Mouse (Mus musculus) liver, adult 2 months (tissue): ENCODE data around the gene Htra1. TPM values are rescaled to one million over a fixed set of nuclear protein-coding genes. Genes with fewer than 3 reads are reported as not detected.

ENCODE experiments used
- DNase-seq: peaks from one replicate; pipeline ENCODE4 v3.0.0-alpha.2; 2011; ENCODE audit warnings: low read depth, low spot score; ENCODE audit errors: extremely low read depth
- H3K27ac ChIP-seq: fragments of 200-500 bp; replicated peaks from 2 replicates; pipeline ENCODE4 v1.5.1; 2012; ENCODE audit warnings: low read depth, mild to moderate bottlenecking, control low read depth, inconsistent platforms, low read length; ENCODE audit not compliant: insufficient read depth
- H3K27me3 ChIP-seq: fragments of 200-500 bp; 2 replicates; pipeline ENCODE4 v1.6.1; 2012; ENCODE audit warnings: mild to moderate bottlenecking, moderate library complexity, low read length, inconsistent platforms; ENCODE audit not compliant: control insufficient read depth, insufficient read depth
- H3K36me3 ChIP-seq: fragments of 200-500 bp; 2 replicates; pipeline ENCODE4 v1.6.1; 2012; ENCODE audit warnings: low read length, inconsistent platforms; ENCODE audit not compliant: control insufficient read depth, insufficient read depth
- H3K4me1 ChIP-seq: fragments of 200-500 bp; 2 replicates; pipeline ENCODE4 v1.6.1; 2011; ENCODE audit warnings: low read length; ENCODE audit not compliant: control insufficient read depth, insufficient read depth
- H3K4me3 ChIP-seq: fragments of 200-500 bp; 2 replicates; pipeline ENCODE4 v1.5.1; 2011; ENCODE audit warnings: low read depth, mild to moderate bottlenecking, control low read depth, low read length, moderate library complexity; ENCODE audit not compliant: insufficient read depth
- H3K79me2 ChIP-seq: fragments of 200-500 bp; 2 replicates; pipeline ENCODE4 v1.6.1; 2012; ENCODE audit warnings: inconsistent platforms, mild to moderate bottlenecking, low read length, moderate library complexity; ENCODE audit not compliant: control insufficient read depth, insufficient read depth
- H3K9ac ChIP-seq: fragments of 200-500 bp; 2 replicates; pipeline ENCODE4 v1.6.1; 2012; ENCODE audit warnings: low read depth, mild to moderate bottlenecking, control low read depth, inconsistent platforms, low read length
- CTCF ChIP-seq: fragments of 200-500 bp; IDR thresholded peaks from 2 replicates; pipeline ENCODE4 v1.5.1; 2011; ENCODE audit warnings: low read depth, low read length, control low read depth
- POLR2A ChIP-seq: fragments of 200-500 bp; IDR thresholded peaks from 2 replicates; pipeline ENCODE4 v1.6.1; 2011; ENCODE audit warnings: low read length, control low read depth; ENCODE audit not compliant: insufficient read depth; ENCODE audit errors: extremely low read depth
- WGBS: fragments of 180-500 bp; shearing (Covaris S2); methylation state at CpG from one replicate; pipeline ENCODE4 v1.1.7; 2018; 5-methylcytosine and 5-hydroxymethylcytosine counted together
- polyA plus RNA-seq: library from polyadenylated mRNA; depleted of rRNA; stranded (reverse); fragments of >200 nt; gene quantifications from 2 replicates; pipeline ENCODE4 v1.2.3, GENCODE M21; 2012; rRNA removed
- total RNA-seq: library from RNA; depleted of rRNA; stranded (reverse); fragments of >200 nt; gene quantifications from 2 replicates; pipeline ENCODE4 v1.2.3, GENCODE M21; 2014; rRNA removed

The Htra1 gene
- 3.2 and 3.6 TPM in 2 replicates for total RNA-seq
- polyA plus RNA-seq: 2.6 and 3.1 TPM in 2 replicates

GRCm38 (mm10) chr7:130935793-130936471 lies at the start of gene Htra1:
Gene Htra1 (plus strand): TSS chr7:130936111.
- peak; percentile 49 for DNase-seq
- WGBS: 2% methylated on average over 70 of the region's 70 CpGs
- Histone ChIP-seq H3K79me2 (no peaks in the 10 kb centered on the region), H3K4me3 (peak within 1 kb of the TSS; percentile 61), H3K27me3 (peaks cover 9% of the 10 kb centered on the region), H3K36me3 (no peaks in the 10 kb centered on the region), H3K27ac (no peak within 1 kb of the TSS), H3K9ac (peak within 1 kb of the TSS; percentile 67), H3K4me1 (peaks cover 5% of the 10 kb centered on the region; the same call in 1 of the 2 replicates)
- TF ChIP-seq POLR2A: no peak
- no peak for TF ChIP-seq CTCF

DNA sequence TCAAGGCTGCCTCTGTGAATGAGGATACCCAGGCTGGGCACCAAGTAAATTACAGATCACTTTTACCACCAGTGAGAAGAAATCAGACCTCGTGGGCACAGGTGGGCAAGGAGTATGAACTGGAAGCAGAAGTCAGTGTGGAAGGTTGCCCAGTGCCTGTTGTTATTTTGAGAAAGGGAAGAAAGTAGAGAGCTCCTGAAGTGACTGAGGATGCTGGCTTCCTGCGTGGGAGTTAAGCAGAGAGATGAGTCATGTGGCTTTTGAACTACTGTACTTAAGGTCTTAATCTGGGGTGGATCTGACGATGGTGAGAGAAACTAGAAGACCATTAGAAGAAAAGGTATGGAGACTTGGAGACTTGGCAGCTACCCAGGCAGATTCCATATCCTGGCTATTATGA lies 49.7 kb upstream of the Htra1 start:
- no peak overlapping the region for H3K27ac ChIP-seq
- DNase-seq: no peak

GRCm38 (mm10) chr7:130887946-130888345 lies 48.0 kb upstream of the Htra1 start:
- Histone ChIP-seq H3K4me1 (no peaks in the 10 kb centered on the region), H3K27me3 (no peaks in the 10 kb centered on the region), H3K79me2 (no peaks in the 10 kb centered on the region), H3K36me3 (peaks cover 9% of the 10 kb centered on the region), H3K9ac (no peak overlapping the region), H3K27ac (no peak overlapping the region), H3K4me3 (no peak overlapping the region)
- DNase-seq: no peak
- 84% methylated on average over 3 of the region's 3 CpGs for WGBS
- TF ChIP-seq CTCF (no peak), POLR2A (no peak)

More for the DNA sequence above, 49.7 kb upstream of the Htra1 start:
- Histone ChIP-seq H3K9ac (no peak overlapping the region), H3K4me3 (no peak overlapping the region), H3K36me3 (peaks cover 16% of the 10 kb centered on the region), H3K4me1 (no peaks in the 10 kb centered on the region), H3K79me2 (no peaks in the 10 kb centered on the region), H3K27me3 (no peaks in the 10 kb centered on the region)
- TF ChIP-seq POLR2A: no peak
- no peak for TF ChIP-seq CTCF
- WGBS: 85% methylated on average over 3 of the region's 3 CpGs

GRCm38 (mm10) chr7:130890871-130891270 lies 45.0 kb upstream of the Htra1 start:
- peaks cover 6% of the 10 kb centered on the region for H3K36me3 ChIP-seq
- no peak for TF ChIP-seq CTCF
- no peak for TF ChIP-seq POLR2A
- 73% methylated on average over 2 of the region's 2 CpGs for WGBS
- H3K27ac ChIP-seq: no peak overlapping the region
- H3K79me2 ChIP-seq: no peaks in the 10 kb centered on the region
- no peaks in the 10 kb centered on the region for H3K4me1 ChIP-seq
- DNase-seq: no peak
- no peaks in the 10 kb centered on the region for H3K27me3 ChIP-seq
- no peak overlapping the region for H3K4me3 ChIP-seq
- H3K9ac ChIP-seq: no peak overlapping the region

GRCm38 (mm10) chr7:130892973-130893372 lies 42.9 kb upstream of the Htra1 start:
- peaks cover 9% of the 10 kb centered on the region; the same call in 1 of the 2 replicates for H3K36me3 ChIP-seq
- no peak overlapping the region for H3K4me3 ChIP-seq
- no peak overlapping the region for H3K9ac ChIP-seq
- H3K27ac ChIP-seq: no peak overlapping the region
- H3K79me2 ChIP-seq: no peaks in the 10 kb centered on the region
- DNase-seq: peak; percentile 28
- H3K27me3 ChIP-seq: no peaks in the 10 kb centered on the region
- 34% methylated on average over 6 of the region's 6 CpGs for WGBS
- TF ChIP-seq POLR2A: no peak
- no peak for TF ChIP-seq CTCF
- no peaks in the 10 kb centered on the region for H3K4me1 ChIP-seq
